Mouse (Mus musculus) bone marrow macrophage, adult 2 months (primary cell): ENCODE measurements around the gene Rnf181.

Experiments used
- CTCF ChIP-seq: IDR thresholded peaks from 2 replicates; pipeline ENCODE4 v1.5.1; 2012; ENCODE audit warnings: low read depth, mild to moderate bottlenecking, low read length, moderate library complexity
- POLR2A ChIP-seq: IDR thresholded peaks from 2 replicates; pipeline ENCODE4 v1.6.1; 2012; ENCODE audit warnings: mild to moderate bottlenecking, low read depth, low read length, borderline replicate concordance

GRCm38 (mm10) chr6:72369557-72369956, 2.8 kb upstream of the Rnf181 start:
- TF ChIP-seq CTCF (no peak), POLR2A (no peak)
